Mouse (Mus musculus): ENCODE results near the gene Isg20l2.

- TF ChIP-seq CTCF (IDR thresholded peaks at IDR 0.05) (no peak), EP300 (IDR thresholded peaks at IDR 0.05; ENCODE audit: insufficient read depth, low read depth, low read length) (no peak), POLR2A (IDR thresholded peaks at IDR 0.05; ENCODE audit: insufficient read depth, low read depth, low read length) (no peak)
Observed at GRCm38 (mm10) chr3:87884708-87885251, 45.3 kb upstream of the Isg20l2 start.

All from heart, adult 2 months (tissue).